Mouse (Mus musculus): ENCODE results near the gene Dhx9. TPM values are rescaled to one million over a fixed set of nuclear protein-coding genes. Genes with fewer than 3 reads are reported as not detected.
"Not testable (repeated sequence)": the region's sequence is repeated elsewhere in the genome, so short reads cannot be mapped to it uniquely, and the experiment has no call there.

Gene Dhx9
- total and polyA plus RNA-seq, 2 experiments = 5.7 to 41.1 TPM

- H3K79me2 ChIP-seq (ENCODE audit: control insufficient read depth, insufficient read depth, low read length) = no peaks in the 10 kb centered on the region
- WGBS = 33% methylated on average over 12 of the region's 12 CpGs
- no peak overlapping the region for H3K4me3 ChIP-seq (ENCODE audit: insufficient read depth, low read depth, low read length)
- peak; percentile 57 for DNase-seq (ENCODE audit: extremely low read depth, low read depth, low spot score)
- H3K4me1 ChIP-seq (ENCODE audit: control insufficient read depth, insufficient read depth, low read length) = peaks cover 2% of the 10 kb centered on the region; the same call in 1 of the 2 replicates
- H3K27me3 ChIP-seq (ENCODE audit: control insufficient read depth, insufficient read depth, low read length) = no peaks in the 10 kb centered on the region
- H3K27ac ChIP-seq (replicated peaks; ENCODE audit: insufficient read depth, low read depth, low read length) = no peak overlapping the region
- no peak overlapping the region for H3K9ac ChIP-seq (ENCODE audit: low read depth, low read length)
- TF ChIP-seq POLR2A (IDR thresholded peaks at IDR 0.05; ENCODE audit: extremely low read depth, insufficient read depth, low read length) = no peak
- TF ChIP-seq CTCF (IDR thresholded peaks at IDR 0.05; ENCODE audit: low read depth, low read length) = no peak
- no peaks in the 10 kb centered on the region for H3K36me3 ChIP-seq (ENCODE audit: control insufficient read depth, insufficient read depth, low read length)
Measured at GRCm38 (mm10) chr1:153515368-153515767, 27.9 kb upstream of the Dhx9 start.

- H3K9ac ChIP-seq (ENCODE audit: low read depth, low read length) = no peak overlapping the region
- WGBS = 84% methylated on average over 2 of the region's 2 CpGs
- no peaks in the 10 kb centered on the region for H3K27me3 ChIP-seq (ENCODE audit: control insufficient read depth, insufficient read depth, low read length)
Measured at GRCm38 (mm10) chr1:153510330-153511009, 23.0 kb upstream of the Dhx9 start.

GRCm38 (mm10) chr1:153509569-153509968, 22.1 kb upstream of the Dhx9 start:
- 83% methylated on average over 8 of the region's 8 CpGs for WGBS
- not testable (repeated sequence) for H3K79me2 ChIP-seq (ENCODE audit: control insufficient read depth, insufficient read depth, low read length); H3K36me3 ChIP-seq (ENCODE audit: control insufficient read depth, insufficient read depth, low read length); DNase-seq (ENCODE audit: extremely low read depth, low read depth, low spot score); H3K9ac ChIP-seq (ENCODE audit: low read depth, low read length); H3K27me3 ChIP-seq (ENCODE audit: control insufficient read depth, insufficient read depth, low read length); H3K27ac ChIP-seq (replicated peaks; ENCODE audit: insufficient read depth, low read depth, low read length); H3K4me1 ChIP-seq (ENCODE audit: control insufficient read depth, insufficient read depth, low read length); H3K4me3 ChIP-seq (ENCODE audit: insufficient read depth, low read depth, low read length)

More at GRCm38 (mm10) chr1:153510330-153511009, 23.0 kb upstream of the Dhx9 start:
- no peak for DNase-seq (ENCODE audit: extremely low read depth, low read depth, low spot score)
- no peaks in the 10 kb centered on the region for H3K79me2 ChIP-seq (ENCODE audit: control insufficient read depth, insufficient read depth, low read length)
- no peak overlapping the region for H3K4me3 ChIP-seq (ENCODE audit: insufficient read depth, low read depth, low read length)
- no peak overlapping the region for H3K27ac ChIP-seq (replicated peaks; ENCODE audit: insufficient read depth, low read depth, low read length)
- H3K36me3 ChIP-seq (ENCODE audit: control insufficient read depth, insufficient read depth, low read length) = no peaks in the 10 kb centered on the region
- TF ChIP-seq POLR2A (IDR thresholded peaks at IDR 0.05; ENCODE audit: extremely low read depth, insufficient read depth, low read length) (no peak), CTCF (IDR thresholded peaks at IDR 0.05; ENCODE audit: low read depth, low read length) (no peak)
- H3K4me1 ChIP-seq (ENCODE audit: control insufficient read depth, insufficient read depth, low read length) = peaks cover under 1% of the 10 kb centered on the region; the same call in 1 of the 2 replicates

- Histone ChIP-seq H3K4me3 (ENCODE audit: insufficient read depth, low read depth, low read length) (no peak overlapping the region), H3K27ac (replicated peaks; ENCODE audit: insufficient read depth, low read depth, low read length) (no peak overlapping the region), H3K36me3 (ENCODE audit: control insufficient read depth, insufficient read depth, low read length) (no peaks in the 10 kb centered on the region), H3K27me3 (ENCODE audit: control insufficient read depth, insufficient read depth, low read length) (no peaks in the 10 kb centered on the region), H3K9ac (ENCODE audit: low read depth, low read length) (no peak overlapping the region), H3K4me1 (ENCODE audit: control insufficient read depth, insufficient read depth, low read length) (no peaks in the 10 kb centered on the region), H3K79me2 (ENCODE audit: control insufficient read depth, insufficient read depth, low read length) (no peaks in the 10 kb centered on the region)
- DNase-seq (ENCODE audit: extremely low read depth, low read depth, low spot score) = no peak
- WGBS = 87% methylated on average over 6 of the region's 6 CpGs
- TF ChIP-seq CTCF (IDR thresholded peaks at IDR 0.05; ENCODE audit: low read depth, low read length) = no peak
- no peak for TF ChIP-seq POLR2A (IDR thresholded peaks at IDR 0.05; ENCODE audit: extremely low read depth, insufficient read depth, low read length)
Measured at GRCm38 (mm10) chr1:153509012-153509411, 21.6 kb upstream of the Dhx9 start.

GRCm38 (mm10) chr1:153506266-153506665, 18.8 kb upstream of the Dhx9 start:
- Histone ChIP-seq H3K4me1 (ENCODE audit: control insufficient read depth, insufficient read depth, low read length) (no peaks in the 10 kb centered on the region), H3K36me3 (ENCODE audit: control insufficient read depth, insufficient read depth, low read length) (no peaks in the 10 kb centered on the region), H3K9ac (ENCODE audit: low read depth, low read length) (no peak overlapping the region), H3K4me3 (ENCODE audit: insufficient read depth, low read depth, low read length) (no peak overlapping the region), H3K27ac (replicated peaks; ENCODE audit: insufficient read depth, low read depth, low read length) (no peak overlapping the region), H3K27me3 (ENCODE audit: control insufficient read depth, insufficient read depth, low read length) (no peaks in the 10 kb centered on the region), H3K79me2 (ENCODE audit: control insufficient read depth, insufficient read depth, low read length) (no peaks in the 10 kb centered on the region)
- no peak for TF ChIP-seq POLR2A (IDR thresholded peaks at IDR 0.05; ENCODE audit: extremely low read depth, insufficient read depth, low read length)
- no peak for TF ChIP-seq CTCF (IDR thresholded peaks at IDR 0.05; ENCODE audit: low read depth, low read length)
- 38% methylated on average over 6 of the region's 6 CpGs for WGBS
- DNase-seq (ENCODE audit: extremely low read depth, low read depth, low spot score) = peak; percentile 78

GRCm38 (mm10) chr1:153501644-153502321, 14.3 kb upstream of the Dhx9 start:
- no peak for DNase-seq (ENCODE audit: extremely low read depth, low read depth, low spot score)
- TF ChIP-seq POLR2A (IDR thresholded peaks at IDR 0.05; ENCODE audit: extremely low read depth, insufficient read depth, low read length) (no peak), CTCF (IDR thresholded peaks at IDR 0.05; ENCODE audit: low read depth, low read length) (no peak)

More at GRCm38 (mm10) chr1:153501644-153502321, 14.3 kb upstream of the Dhx9 start:
- Histone ChIP-seq H3K27ac (replicated peaks; ENCODE audit: insufficient read depth, low read depth, low read length) (no peak overlapping the region; the same call in 1 of the 2 replicates), H3K79me2 (ENCODE audit: control insufficient read depth, insufficient read depth, low read length) (no peaks in the 10 kb centered on the region), H3K36me3 (ENCODE audit: control insufficient read depth, insufficient read depth, low read length) (no peaks in the 10 kb centered on the region), H3K9ac (ENCODE audit: low read depth, low read length) (no peak overlapping the region), H3K4me1 (ENCODE audit: control insufficient read depth, insufficient read depth, low read length) (no peaks in the 10 kb centered on the region), H3K4me3 (ENCODE audit: insufficient read depth, low read depth, low read length) (no peak overlapping the region), H3K27me3 (ENCODE audit: control insufficient read depth, insufficient read depth, low read length) (no peaks in the 10 kb centered on the region)
- WGBS = 65% methylated on average over 5 of the region's 5 CpGs

Measured in liver, adult 2 months (tissue).